Comparison of ENCODE assay signal across 19 mouse cellular contexts in the genomic region with DNA sequence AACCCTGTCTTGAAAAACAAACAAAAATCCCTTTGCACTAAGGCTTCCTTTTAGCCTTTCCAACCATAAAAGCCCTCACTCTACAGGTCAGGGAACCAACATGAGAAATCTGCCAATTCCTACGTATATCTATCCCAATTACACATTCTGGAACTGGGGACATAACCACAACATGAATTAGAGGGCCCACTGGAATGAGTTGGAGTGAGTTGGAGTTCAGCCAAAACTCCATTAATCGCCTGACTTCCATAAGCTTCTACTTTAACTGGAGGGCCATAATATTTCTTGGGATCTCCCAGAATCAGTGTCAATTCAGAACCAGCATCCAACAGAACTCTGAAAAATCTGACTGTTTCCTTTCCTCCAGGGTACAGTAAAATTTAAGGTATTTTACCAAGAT. TPM values are rescaled to one million over a fixed set of nuclear protein-coding genes. Genes with fewer than 3 reads are reported as not detected.
A peak's percentile ranks its signal among the peaks of the same experiment; 100 is the strongest.
DNase-seq lines count a peak whose midpoint lies in the region; ATAC-seq and TF ChIP-seq lines count a peak whose summit lies in the region.
"Had no signal": no experiment of that assay in that cellular context is flagged by ENCODE, and none has a peak within 500 bp of the region (broad histone marks: within the 10 kb centered on the region; RNA-seq: fewer than 3 reads in every experiment).

No protein-coding gene starts in this region.

- peak; percentile 16 for DNase-seq in embryonic facial prominence, embryonic 14.5 days (ENCODE audit: low spot score)
- no peak for DNase-seq in embryonic facial prominence, embryonic 10.5 days (ENCODE audit: low spot score)
- peak; percentile 9 for DNase-seq in kidney, postnatal 0 days (ENCODE audit: low spot score)
- no peak for DNase-seq in kidney, postnatal 25 days
- peak; percentile 21 for DNase-seq in 3T3-L1 (ENCODE audit: low read depth, low spot score)
- no peak for DNase-seq in spleen, postnatal 4 days (ENCODE audit: low spot score in 2 of 2)
- DNase-seq in urinary bladder, postnatal 36 days (ENCODE audit: low spot score in 2 of 2): no peak
- DNase-seq: cerebellum, adult 2 months; cerebellum, postnatal 10 days; heart, adult 18-20 months; heart, postnatal 10 days; heart, postnatal 4 days had no signal

- peaks cover 27% of the 10 kb centered on the region for H3K27me3 ChIP-seq in embryonic facial prominence, embryonic 14.5 days (replicated peaks; ENCODE audit: control insufficient read depth, insufficient read depth, low read length)
- peaks cover 97% of the 10 kb centered on the region for H3K27me3 ChIP-seq in embryonic facial prominence, embryonic 10.5 days (replicated peaks; ENCODE audit: low read depth, poor library complexity, severe bottlenecking)
- no peaks in the 10 kb centered on the region for H3K27me3 ChIP-seq in kidney, postnatal 0 days (ENCODE audit: insufficient read depth, low read length)
- 0 out of 2 replicates have a peak, but pooled peaks cover 2% of the 10 kb centered on the region for H3K27me3 ChIP-seq in intestine, embryonic 16.5 days (replicated peaks; ENCODE audit: control insufficient read depth, insufficient read depth, low read length)

- WGBS in embryonic facial prominence, embryonic 14.5 days: 56% methylated on average over 2 of the region's 2 CpGs
- WGBS in embryonic facial prominence, embryonic 10.5 days: 77% methylated on average over 2 of the region's 2 CpGs
- WGBS in kidney, postnatal 0 days: 58% methylated on average over 2 of the region's 2 CpGs
- 45% methylated on average over 2 of the region's 2 CpGs for WGBS in intestine, embryonic 16.5 days

- H3K36me3 ChIP-seq in embryonic facial prominence, embryonic 14.5 days (ENCODE audit: control insufficient read depth, insufficient read depth, low read length): no peaks in the 10 kb centered on the region
- no peaks in the 10 kb centered on the region for H3K36me3 ChIP-seq in embryonic facial prominence, embryonic 10.5 days (replicated peaks)
- no peaks in the 10 kb centered on the region for H3K36me3 ChIP-seq in kidney, postnatal 0 days (ENCODE audit: insufficient read depth, low read length)
- H3K36me3 ChIP-seq in intestine, embryonic 16.5 days (ENCODE audit: control insufficient read depth, insufficient read depth, low read length): no peaks in the 10 kb centered on the region
- H3K36me3 ChIP-seq: heart, embryonic 10.5 days; hindbrain, embryonic 12.5 days had no signal

- H3K4me2 ChIP-seq in embryonic facial prominence, embryonic 14.5 days (ENCODE audit: low read depth, low read length): no peak overlapping the region
- H3K4me2 ChIP-seq in kidney, postnatal 0 days (ENCODE audit: low read length): no peak overlapping the region
- H3K4me2 ChIP-seq in intestine, embryonic 16.5 days (ENCODE audit: low read depth, low read length): no peak overlapping the region
- H3K4me2 ChIP-seq: hindbrain, embryonic 12.5 days had no signal

- no peak overlapping the region for H3K4me3 ChIP-seq in embryonic facial prominence, embryonic 14.5 days (ENCODE audit: low read depth, low read length)
- H3K4me3 ChIP-seq in embryonic facial prominence, embryonic 10.5 days: no peak overlapping the region
- H3K4me3 ChIP-seq in kidney, postnatal 0 days (replicated peaks; ENCODE audit: low read depth, low read length): no peak overlapping the region
- no peak overlapping the region for H3K4me3 ChIP-seq in intestine, embryonic 16.5 days (ENCODE audit: low read length)
- H3K4me3 ChIP-seq: heart, embryonic 10.5 days; hindbrain, embryonic 12.5 days had no signal

- H3K9ac ChIP-seq in embryonic facial prominence, embryonic 14.5 days (ENCODE audit: low read depth, low read length): no peak overlapping the region
- H3K9ac ChIP-seq in kidney, postnatal 0 days (ENCODE audit: low read depth, low read length): no peak overlapping the region
- H3K9ac ChIP-seq in intestine, embryonic 16.5 days (ENCODE audit: low read depth, low read length): no peak overlapping the region
- H3K9ac ChIP-seq: hindbrain, embryonic 12.5 days had no signal

- no peaks in the 10 kb centered on the region for H3K4me1 ChIP-seq in embryonic facial prominence, embryonic 14.5 days (ENCODE audit: control insufficient read depth, insufficient read depth, low read length)
- H3K4me1 ChIP-seq in embryonic facial prominence, embryonic 10.5 days: no peaks in the 10 kb centered on the region
- no peaks in the 10 kb centered on the region for H3K4me1 ChIP-seq in kidney, postnatal 0 days (replicated peaks; ENCODE audit: insufficient read depth, low read length)
- no peaks in the 10 kb centered on the region for H3K4me1 ChIP-seq in intestine, embryonic 16.5 days (ENCODE audit: control insufficient read depth, insufficient read depth, low read length)
- H3K4me1 ChIP-seq: heart, embryonic 10.5 days; hindbrain, embryonic 12.5 days had no signal

- TF ChIP-seq CTCF in kidney, postnatal 0 days (IDR thresholded peaks at IDR 0.05; ENCODE audit: low read depth): no peak

- ATAC-seq in embryonic facial prominence, embryonic 14.5 days (ENCODE audit: low read depth): no peak
- ATAC-seq in kidney, postnatal 0 days (replicated peaks; ENCODE audit: low FRiP score, low read depth): no peak
- ATAC-seq in intestine, embryonic 16.5 days: 0 out of 2 replicates have a peak, but pooled peaks have one; percentile 8
- ATAC-seq: activated CD4-positive, CD25-positive, alpha-beta regulatory T cell, adult 4 months; hindbrain, embryonic 16.5 days; Patski had no signal

- no peaks in the 10 kb centered on the region for H3K9me3 ChIP-seq in embryonic facial prominence, embryonic 14.5 days (ENCODE audit: control insufficient read depth, low read length)
- H3K9me3 ChIP-seq in embryonic facial prominence, embryonic 10.5 days: no peaks in the 10 kb centered on the region
- H3K9me3 ChIP-seq in kidney, postnatal 0 days (replicated peaks; ENCODE audit: low read length): no peaks in the 10 kb centered on the region
- no peaks in the 10 kb centered on the region for H3K9me3 ChIP-seq in intestine, embryonic 16.5 days (ENCODE audit: control insufficient read depth, low read length)
- H3K9me3 ChIP-seq: heart, embryonic 10.5 days; hindbrain, embryonic 12.5 days had no signal

- H3K27ac ChIP-seq in embryonic facial prominence, embryonic 14.5 days (replicated peaks; ENCODE audit: low read depth, low read length): no peak overlapping the region
- no peak overlapping the region for H3K27ac ChIP-seq in embryonic facial prominence, embryonic 10.5 days (replicated peaks)
- no peak overlapping the region for H3K27ac ChIP-seq in kidney, postnatal 0 days
- H3K27ac ChIP-seq in intestine, embryonic 16.5 days (ENCODE audit: low read length): peak overlapping the region; percentile 61
- H3K27ac ChIP-seq: heart, embryonic 10.5 days; hindbrain, embryonic 12.5 days had no signal

RNA-seq across cellular contexts. Expression of gene Nyx, which starts 53.2 kb away (rescaled TPM):
- 0.03 and 0.04 TPM in 2 replicates for polyA plus RNA-seq in embryonic facial prominence, embryonic 14.5 days (2014; fragmentation: Nextera tagmentation; extraction: Ambion mirVana)
- 0.03 and 0.10 TPM in 2 replicates for polyA plus RNA-seq in embryonic facial prominence, embryonic 10.5 days (2016; fragmentation: Nextera tagmentation; extraction: Ambion mirVana)
- polyA plus RNA-seq in kidney, postnatal 0 days (2015; fragmentation: Nextera tagmentation; extraction: Ambion mirVana): 0.03 TPM in 1 of 2 replicates, not detected in the other
- polyA plus RNA-seq in intestine, embryonic 16.5 days (2015; fragmentation: Nextera tagmentation; extraction: Ambion mirVana): 0.04 and 0.05 TPM in 2 replicates
- polyA plus RNA-seq: activated CD4-positive, CD25-positive, alpha-beta regulatory T cell, adult 4 months; embryonic facial prominence, embryonic 11.5 days had no signal

Comparison
In these comparisons a context has a peak if more than half of its experiments do, and no peak if none do; other contexts are left out.
1. DNase-seq: peak in embryonic facial prominence, embryonic 14.5 days (single experiment), kidney, postnatal 0 days (single experiment) and 3T3-L1 (single experiment); none in embryonic facial prominence, embryonic 10.5 days (single experiment), kidney, postnatal 25 days (0 of 2), spleen, postnatal 4 days (0 of 2) and urinary bladder, postnatal 36 days (0 of 2).